Mouse (Mus musculus) stomach, embryonic 15.5 days (tissue): ENCODE data around the gene Heatr4. TPM values are rescaled to one million over a fixed set of nuclear protein-coding genes. Genes with fewer than 3 reads are reported as not detected.
A peak's percentile ranks its signal among the peaks of the same experiment; 100 is the strongest.
"Not testable (repeated sequence)": the region's sequence is repeated elsewhere in the genome, so short reads cannot be mapped to it uniquely, and the experiment has no call there.

Source experiments
- ATAC-seq: fragments of 200-750 bp; cut with Nextera tagmentation; 2 replicates; pipeline ENCODE4 v1.8.0; 2017; ENCODE audit warnings: low read depth, moderate number of reproducible peaks, moderate TSS enrichment; ENCODE audit not compliant: insufficient read depth, low FRiP score
- H3K27ac ChIP-seq: fragments of 300-500 bp; sonication (generic); 2 replicates; pipeline ENCODE4 v1.5.1; 2015; ENCODE audit warnings: mild to moderate bottlenecking, inconsistent platforms
- H3K27me3 ChIP-seq: fragments of 300-500 bp; sonication (generic); replicated peaks from 2 replicates; pipeline ENCODE4 v1.6.1; 2015; ENCODE audit warnings: inconsistent platforms
- H3K36me3 ChIP-seq: fragments of 300-500 bp; sonication (generic); 2 replicates; pipeline ENCODE4 v1.6.1; 2015; ENCODE audit warnings: inconsistent platforms
- H3K4me1 ChIP-seq: fragments of 300-500 bp; sonication (generic); 2 replicates; pipeline ENCODE4 v1.6.1; 2015; ENCODE audit warnings: inconsistent platforms
- H3K4me2 ChIP-seq: fragments of 300-500 bp; sonication (generic); 2 replicates; pipeline ENCODE4 v1.6.1; 2015; ENCODE audit warnings: mild to moderate bottlenecking, inconsistent platforms
- H3K4me3 ChIP-seq: fragments of 300-500 bp; sonication (generic); replicated peaks from 2 replicates; pipeline ENCODE4 v1.5.1; 2015; ENCODE audit warnings: inconsistent platforms
- H3K9ac ChIP-seq: fragments of 300-500 bp; sonication (generic); 2 replicates; pipeline ENCODE4 v1.6.1; 2015; ENCODE audit warnings: inconsistent platforms
- H3K9me3 ChIP-seq: fragments of 300-500 bp; sonication (generic); 2 replicates; pipeline ENCODE4 v1.6.1; 2016; ENCODE audit warnings: inconsistent platforms
- WGBS: fragments of 180-500 bp; shearing (Covaris S2); methylation state at CpG from one replicate; pipeline ENCODE4 v1.1.7; 2015; 5-methylcytosine and 5-hydroxymethylcytosine counted together
- polyA plus RNA-seq: library from polyadenylated mRNA; unstranded; fragments of >200 nt; fragmentation: Nextera tagmentation; extraction: Ambion mirVana; gene quantifications from 2 replicates; pipeline ENCODE4 v1.2.1, GENCODE M21; 2015

Gene Heatr4
- 0.04 TPM in 1 of 2 replicates, not detected in the other for polyA plus RNA-seq

GRCm38 (mm10) chr12:83984752-83985151, at the start of gene Heatr4:
Gene Heatr4, minus strand, starts transcription at chr12:83984852.
- H3K27me3 ChIP-seq: no peaks in the 10 kb centered on the region
- ATAC-seq: no peak
- H3K9ac ChIP-seq: no peak within 1 kb of the TSS
- WGBS: 69% methylated on average over 4 of the region's 4 CpGs
- no peaks in the 10 kb centered on the region for H3K9me3 ChIP-seq
- H3K4me1 ChIP-seq: 0 out of 2 replicates have a peak, but pooled peaks cover 3% of the 10 kb centered on the region
- H3K27ac ChIP-seq: no peak within 1 kb of the TSS
- H3K4me2 ChIP-seq: no peak within 1 kb of the TSS
- no peaks in the 10 kb centered on the region for H3K36me3 ChIP-seq
- no peak within 1 kb of the TSS for H3K4me3 ChIP-seq

GRCm38 (mm10) chr12:84034108-84034507, 49.5 kb upstream of the Heatr4 start:
- Histone ChIP-seq H3K4me2 (no peak overlapping the region), H3K4me3 (no peak overlapping the region), H3K9me3 (no peaks in the 10 kb centered on the region), H3K4me1 (no peaks in the 10 kb centered on the region), H3K27ac (no peak overlapping the region), H3K36me3 (no peaks in the 10 kb centered on the region), H3K9ac (no peak overlapping the region), H3K27me3 (no peaks in the 10 kb centered on the region)
- no peak for ATAC-seq
- 29% methylated on average over 4 of the region's 4 CpGs for WGBS

- not testable (repeated sequence) for H3K4me1 ChIP-seq, H3K36me3 ChIP-seq, H3K9me3 ChIP-seq, H3K9ac ChIP-seq, ATAC-seq, H3K4me2 ChIP-seq, H3K27ac ChIP-seq, H3K4me3 ChIP-seq, H3K27me3 ChIP-seq
- WGBS: 74% methylated on average over 2 of the region's 2 CpGs
These were observed 48.6 kb upstream of the Heatr4 start for GRCm38 (mm10) chr12:84033302-84033701.

- Histone ChIP-seq H3K27ac (no peak overlapping the region), H3K4me3 (no peak overlapping the region), H3K4me2 (no peak overlapping the region), H3K27me3 (no peaks in the 10 kb centered on the region), H3K9me3 (no peaks in the 10 kb centered on the region), H3K36me3 (no peaks in the 10 kb centered on the region), H3K9ac (no peak overlapping the region), H3K4me1 (no peaks in the 10 kb centered on the region)
- WGBS: 84% methylated on average over 4 of the region's 4 CpGs
- no peak for ATAC-seq
These were observed 48.2 kb upstream of the Heatr4 start for GRCm38 (mm10) chr12:84032854-84033253.

GRCm38 (mm10) chr12:84030659-84031332, 46.1 kb upstream of the Heatr4 start:
- Histone ChIP-seq H3K27ac (no peak overlapping the region), H3K27me3 (no peaks in the 10 kb centered on the region), H3K36me3 (no peaks in the 10 kb centered on the region), H3K9ac (no peak overlapping the region), H3K9me3 (no peaks in the 10 kb centered on the region), H3K4me2 (no peak overlapping the region), H3K4me1 (no peaks in the 10 kb centered on the region), H3K4me3 (no peak overlapping the region)
- WGBS: 58% methylated on average over 4 of the region's 4 CpGs
- ATAC-seq: 0 out of 2 replicates have a peak, but pooled peaks have one; percentile 39

GRCm38 (mm10) chr12:84029043-84029442, 44.4 kb upstream of the Heatr4 start:
- H3K27ac ChIP-seq, H3K9ac ChIP-seq, ATAC-seq, H3K4me1 ChIP-seq, H3K4me2 ChIP-seq, H3K36me3 ChIP-seq, H3K27me3 ChIP-seq, H3K4me3 ChIP-seq, H3K9me3 ChIP-seq: not testable (repeated sequence)
- 91% methylated on average over 1 of the region's 1 CpGs for WGBS

GRCm38 (mm10) chr12:84028328-84028727, 43.7 kb upstream of the Heatr4 start:
- H3K4me3 ChIP-seq, H3K27me3 ChIP-seq, H3K9ac ChIP-seq, H3K9me3 ChIP-seq, H3K4me2 ChIP-seq, H3K4me1 ChIP-seq, H3K27ac ChIP-seq, ATAC-seq, H3K36me3 ChIP-seq: not testable (repeated sequence)
- WGBS: 69% methylated on average over 3 of the region's 3 CpGs

GRCm38 (mm10) chr12:84025888-84026287, 41.2 kb upstream of the Heatr4 start:
- no peak overlapping the region for H3K4me2 ChIP-seq

GRCm38 (mm10) chr12:84023052-84023745, 38.5 kb upstream of the Heatr4 start:
- Histone ChIP-seq H3K4me1 (no peaks in the 10 kb centered on the region), H3K9ac (no peak overlapping the region), H3K27ac (no peak overlapping the region), H3K4me2 (no peak overlapping the region), H3K27me3 (no peaks in the 10 kb centered on the region), H3K4me3 (no peak overlapping the region), H3K9me3 (no peaks in the 10 kb centered on the region), H3K36me3 (no peaks in the 10 kb centered on the region)
- peak; percentile 51; the same call in 1 of the 2 replicates for ATAC-seq
- 78% methylated on average over 9 of the region's 9 CpGs for WGBS

More at GRCm38 (mm10) chr12:84025888-84026287, 41.2 kb upstream of the Heatr4 start:
- no peak for ATAC-seq
- no peaks in the 10 kb centered on the region for H3K27me3 ChIP-seq
- H3K4me1 ChIP-seq: no peaks in the 10 kb centered on the region
- H3K9me3 ChIP-seq: no peaks in the 10 kb centered on the region
- H3K36me3 ChIP-seq: no peaks in the 10 kb centered on the region
- H3K9ac ChIP-seq: no peak overlapping the region
- H3K27ac ChIP-seq: no peak overlapping the region
- H3K4me3 ChIP-seq: no peak overlapping the region
- WGBS: 79% methylated on average over 7 of the region's 7 CpGs

- not testable (repeated sequence) for H3K27ac ChIP-seq, H3K9ac ChIP-seq, H3K4me1 ChIP-seq, H3K27me3 ChIP-seq, H3K9me3 ChIP-seq, H3K4me3 ChIP-seq, H3K36me3 ChIP-seq, ATAC-seq, H3K4me2 ChIP-seq
- 90% methylated on average over 4 of the region's 4 CpGs for WGBS
These were observed 37.6 kb upstream of the Heatr4 start for GRCm38 (mm10) chr12:84022266-84022665.

- H3K27me3 ChIP-seq, H3K36me3 ChIP-seq, H3K9ac ChIP-seq, H3K4me1 ChIP-seq, H3K4me3 ChIP-seq, H3K27ac ChIP-seq, H3K9me3 ChIP-seq, H3K4me2 ChIP-seq: not testable (repeated sequence)
- WGBS: 29% methylated on average over 7 of the region's 7 CpGs
- ATAC-seq: peak; percentile 89
These were observed 35.9 kb upstream of the Heatr4 start for GRCm38 (mm10) chr12:84020528-84020927.

- no peaks in the 10 kb centered on the region for H3K27me3 ChIP-seq
- no peak overlapping the region for H3K27ac ChIP-seq
- peaks cover 5% of the 10 kb centered on the region; the same call in 1 of the 2 replicates for H3K36me3 ChIP-seq
- H3K9me3 ChIP-seq: no peaks in the 10 kb centered on the region
- no peak for ATAC-seq
- no peak overlapping the region for H3K4me3 ChIP-seq
- WGBS: 92% methylated on average over 7 of the region's 7 CpGs
- peaks cover 14% of the 10 kb centered on the region for H3K4me1 ChIP-seq
- H3K9ac ChIP-seq: no peak overlapping the region
- no peak overlapping the region for H3K4me2 ChIP-seq
These were observed 29.0 kb upstream of the Heatr4 start for GRCm38 (mm10) chr12:84013701-84014100.
